Mouse (Mus musculus) frontal cortex, adult (tissue): ENCODE data around the gene Ywhae.

ENCODE experiments used
- ATAC-seq: cut with Nextera tagmentation; 2 replicates; pipeline ENCODE4 v1.9.2; 2017; ENCODE audit warnings: mild to moderate bottlenecking, moderate library complexity, mixed read lengths; ENCODE audit not compliant: low TSS enrichment

Ywhae gene

DNA sequence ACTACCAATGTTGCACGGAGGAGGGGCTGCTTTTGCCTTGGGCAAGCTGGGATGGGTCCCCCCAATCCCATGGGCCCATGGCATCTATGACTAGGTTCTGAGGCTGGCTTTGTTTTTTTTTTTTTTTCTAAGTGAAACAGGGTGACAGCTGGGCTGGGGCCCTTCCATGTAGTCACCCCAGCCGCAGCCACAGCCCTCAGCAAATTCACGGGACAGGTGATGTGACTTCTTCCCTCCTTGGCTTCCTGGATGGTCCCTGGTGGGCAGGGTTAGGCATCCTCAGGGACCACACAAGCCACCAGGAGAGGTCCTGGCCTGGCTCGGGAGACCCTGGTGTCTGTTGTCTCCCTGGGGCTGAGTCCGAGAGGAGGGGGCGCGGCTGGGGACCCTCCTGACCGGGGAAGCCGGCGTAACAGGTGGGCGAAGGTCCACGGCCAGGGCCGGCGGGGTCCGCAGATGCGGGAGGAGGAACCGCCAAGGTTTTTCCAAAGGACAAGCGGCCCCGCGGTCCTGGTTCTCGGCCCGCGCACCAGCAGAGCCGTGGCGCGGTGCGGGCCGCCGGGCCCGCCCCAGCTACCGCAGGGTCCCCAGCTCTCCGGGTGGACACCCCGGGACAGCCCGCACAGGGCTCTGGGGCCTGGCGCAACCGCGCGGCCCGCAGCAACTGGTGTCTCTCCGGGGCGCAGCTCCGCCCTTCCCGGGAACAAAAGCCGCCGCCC lies 62.1 kb downstream of the Ywhae start:
- no peak for ATAC-seq

GRCm38 (mm10) chr11:75795321-75795636 lies 62.6 kb downstream of the Ywhae start:
- no peak for ATAC-seq

GRCm38 (mm10) chr11:75796029-75796445 lies 63.4 kb downstream of the Ywhae start, which contains the start of gene Doc2b:
TSS of gene Doc2b (minus strand) at chr11:75796049.
- ATAC-seq: peak; percentile 91

DNA sequence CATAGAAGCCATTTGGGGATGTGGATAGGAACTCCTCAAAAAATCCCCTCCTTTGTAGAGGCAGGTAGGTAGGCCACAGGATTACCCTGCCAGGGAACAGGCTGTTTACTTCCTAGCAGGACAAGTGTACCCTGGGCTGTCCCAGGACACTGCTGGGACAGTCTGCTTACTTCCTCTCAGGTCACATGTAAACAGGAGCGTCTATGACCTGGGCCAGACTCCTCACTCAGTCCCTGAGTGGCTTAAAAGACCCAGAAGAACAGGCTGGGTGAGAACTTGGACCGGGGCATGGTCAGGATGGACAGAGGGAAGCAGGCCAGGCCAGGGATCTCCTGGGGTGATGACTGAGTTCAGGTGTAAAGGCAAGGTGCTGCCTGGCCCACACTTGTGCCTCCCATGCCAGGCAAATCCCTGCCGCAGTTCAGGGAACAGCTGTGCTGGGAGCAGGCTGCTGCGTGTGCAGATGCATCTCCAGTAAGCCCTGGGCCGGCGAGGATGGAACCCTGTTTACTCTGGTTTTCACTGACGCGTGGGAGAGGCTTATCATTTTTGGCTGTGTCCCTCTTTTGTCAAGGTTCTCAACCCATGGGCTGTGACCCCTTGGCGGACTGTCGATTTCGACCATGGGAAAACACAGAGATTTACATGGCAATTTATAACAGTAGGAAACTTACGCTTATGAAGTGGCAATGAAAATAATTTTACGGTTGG lies 64.0 kb downstream of the Ywhae start:
- no peak for ATAC-seq

- no peak for ATAC-seq
Observed at GRCm38 (mm10) chr11:75801369-75801768, 68.7 kb downstream of the Ywhae start.

GRCm38 (mm10) chr11:75801771-75802550 lies 69.3 kb downstream of the Ywhae start:
- no peak for ATAC-seq

- no peak for ATAC-seq
Observed at GRCm38 (mm10) chr11:75807486-75807885, 74.8 kb downstream of the Ywhae start.

DNA sequence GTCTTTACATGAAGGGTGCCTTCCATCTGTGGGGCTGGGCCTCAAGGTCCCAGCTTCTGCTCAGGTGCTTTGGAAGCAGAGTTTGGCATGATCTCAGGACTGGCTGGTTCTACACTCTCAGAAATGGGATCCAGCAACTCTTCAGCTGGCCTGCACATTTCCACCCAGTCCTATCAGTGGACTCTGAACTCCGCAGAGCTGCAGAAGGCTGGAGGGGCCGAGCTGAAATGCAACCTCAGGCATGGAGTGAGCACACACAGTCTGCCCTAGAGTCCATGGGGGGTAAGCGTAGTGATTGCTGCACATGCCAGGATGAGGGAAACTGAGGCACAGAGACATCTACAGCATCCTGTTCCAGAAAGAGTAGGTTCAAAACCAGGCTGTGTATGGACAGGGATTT lies 77.9 kb downstream of the Ywhae start:
- no peak for ATAC-seq

GRCm38 (mm10) chr11:75811900-75812299 lies 79.2 kb downstream of the Ywhae start:
- no peak for ATAC-seq

- no peak for ATAC-seq
Observed at GRCm38 (mm10) chr11:75813085-75813484, 80.4 kb downstream of the Ywhae start.
